Mouse (Mus musculus) cerebellum, adult 11-12 months (tissue): Measurements from ENCODE around the gene Vmn2r51.
"Not testable (repeated sequence)": the region's sequence is repeated elsewhere in the genome, so short reads cannot be mapped to it uniquely, and the experiment has no call there.

ENCODE experiments used
- DNase-seq: peaks from one replicate; pipeline ENCODE4 v3.0.0; 2022

The Vmn2r51 gene

GRCm38 (mm10) chr7:10105641-10106040, at the start of gene Vmn2r51:
Vmn2r51 (minus strand) TSS chr7:10105741.
- DNase-seq, result not testable (repeated sequence)

GRCm38 (mm10) chr7:10053196-10053595, 52.3 kb downstream of the Vmn2r51 start, which contains the start of gene Vmn2r50:
Vmn2r50 (minus strand) TSS chr7:10053296.
- DNase-seq, result not testable (repeated sequence)
